Mouse (Mus musculus) forebrain, embryonic 13.5 days (tissue): ENCODE measurements around the gene Scaf1. TPM values are rescaled to one million over a fixed set of nuclear protein-coding genes. Genes with fewer than 3 reads are reported as not detected.

ENCODE experiments used
- ATAC-seq: fragments of 200-750 bp; cut with Nextera tagmentation; 2 replicates; pipeline ENCODE4 v1.8.0; 2017
- H3K27ac ChIP-seq: fragments of 300-500 bp; sonication (generic); 2 replicates; pipeline ENCODE4 v1.5.1; 2015; ENCODE audit warnings: inconsistent platforms, mild to moderate bottlenecking, moderate library complexity
- H3K27me3 ChIP-seq: fragments of 300-500 bp; sonication (generic); 2 replicates; pipeline ENCODE4 v1.6.1; 2015; ENCODE audit warnings: mild to moderate bottlenecking, inconsistent platforms
- H3K36me3 ChIP-seq: fragments of 300-500 bp; sonication (generic); 2 replicates; pipeline ENCODE4 v1.6.1; 2015; ENCODE audit warnings: mild to moderate bottlenecking, inconsistent platforms; ENCODE audit not compliant: poor library complexity, severe bottlenecking
- H3K4me1 ChIP-seq: fragments of 300-500 bp; sonication (generic); 2 replicates; pipeline ENCODE4 v1.6.1; 2015; ENCODE audit warnings: inconsistent platforms
- H3K4me2 ChIP-seq: fragments of 300-500 bp; sonication (generic); 2 replicates; pipeline ENCODE4 v1.6.1; 2015; ENCODE audit warnings: inconsistent platforms, mild to moderate bottlenecking, moderate library complexity
- H3K4me3 ChIP-seq: fragments of 300-500 bp; sonication (generic); 2 replicates; pipeline ENCODE4 v1.5.1; 2015; ENCODE audit warnings: mild to moderate bottlenecking, inconsistent platforms
- H3K9ac ChIP-seq: fragments of 300-500 bp; sonication (generic); 2 replicates; pipeline ENCODE4 v1.6.1; 2015; ENCODE audit warnings: mild to moderate bottlenecking, inconsistent platforms
- H3K9me3 ChIP-seq: fragments of 300-500 bp; sonication (generic); replicated peaks from 2 replicates; pipeline ENCODE4 v1.6.1; 2016; ENCODE audit warnings: inconsistent platforms
- WGBS: fragments of 180-500 bp; shearing (Covaris S2); methylation state at CpG from one replicate; pipeline ENCODE4 v1.1.7; 2015; 5-methylcytosine and 5-hydroxymethylcytosine counted together
- polyA plus RNA-seq: library from polyadenylated mRNA; unstranded; fragments of >200 nt; fragmentation: Nextera tagmentation; extraction: Ambion mirVana; gene quantifications from 2 replicates; pipeline ENCODE4 v1.2.1, GENCODE M21; 2015

Scaf1 gene
- polyA plus RNA-seq, 1 experiment from 2014 or later = 35.8 TPM

DNA sequence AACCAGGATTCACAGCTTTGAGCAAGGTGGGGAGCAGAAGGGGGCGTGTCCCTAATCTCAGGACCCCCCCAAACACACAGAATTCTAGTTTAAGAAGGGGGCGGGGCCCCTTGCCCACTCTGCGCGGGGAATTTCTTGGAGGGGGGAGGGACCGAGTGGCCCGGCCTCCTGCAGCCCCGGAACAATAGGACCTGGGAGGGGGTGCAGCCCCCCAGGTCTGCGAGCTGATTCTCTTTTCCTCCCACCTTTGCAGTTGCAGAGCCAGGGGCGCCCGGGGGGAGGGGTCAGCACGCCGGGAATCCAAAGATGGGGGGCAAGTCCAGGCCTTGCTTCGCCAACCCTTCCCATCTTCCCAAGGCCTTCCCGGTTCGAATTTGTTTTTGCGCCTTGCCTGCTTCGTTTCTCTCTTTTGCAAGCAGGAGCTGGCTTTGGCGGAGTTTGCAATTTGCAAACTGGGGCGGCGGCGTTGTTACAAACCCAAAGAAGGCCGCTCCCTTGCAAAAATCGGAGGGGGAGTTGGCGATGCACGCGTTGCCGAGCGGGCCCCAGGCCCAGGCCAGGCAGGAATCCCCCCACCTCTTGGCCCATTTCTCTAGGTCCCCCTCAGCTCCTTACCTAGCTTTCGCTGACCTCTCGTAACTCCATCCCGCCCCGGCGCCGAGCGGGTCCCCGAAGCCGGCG, 36.2 kb upstream of the Scaf1 start:
- no peak for ATAC-seq

DNA sequence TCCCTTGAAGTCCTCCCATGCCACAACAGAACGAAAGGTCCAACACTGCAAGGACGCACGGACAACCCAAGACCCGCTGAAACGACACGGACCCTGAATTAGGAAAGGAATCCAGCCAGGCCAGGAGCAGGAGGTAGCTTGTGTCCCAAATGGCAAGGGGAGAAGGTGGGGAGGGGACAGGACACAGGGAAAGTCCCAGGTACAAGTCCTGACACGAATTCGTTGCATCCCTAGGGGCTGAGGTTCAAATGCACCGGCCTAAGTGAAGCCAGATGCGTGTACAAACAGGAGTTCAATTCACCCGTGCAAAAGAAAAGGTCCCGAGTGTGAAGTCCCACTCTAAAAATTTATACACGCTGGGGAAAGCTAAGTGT, 35.4 kb upstream of the Scaf1 start:
- Histone ChIP-seq H3K4me2 (peak overlapping the region; percentile 97), H3K36me3 (peaks cover 38% of the 10 kb centered on the region), H3K4me1 (peaks cover 30% of the 10 kb centered on the region), H3K9me3 (no peaks in the 10 kb centered on the region), H3K27ac (peak overlapping the region; percentile 100), H3K27me3 (no peaks in the 10 kb centered on the region), H3K9ac (peak overlapping the region; percentile 93), H3K4me3 (peak overlapping the region; percentile 93)
- no peak for ATAC-seq
- WGBS = under 1% methylated on average over 13 of the region's 13 CpGs

More for the DNA sequence above, 36.2 kb upstream of the Scaf1 start:
- Histone ChIP-seq H3K4me3 (peak overlapping the region; percentile 93), H3K4me1 (peaks cover 28% of the 10 kb centered on the region), H3K27me3 (no peaks in the 10 kb centered on the region), H3K27ac (peak overlapping the region; percentile 100), H3K36me3 (peaks cover 31% of the 10 kb centered on the region), H3K4me2 (peak overlapping the region; percentile 97), H3K9me3 (no peaks in the 10 kb centered on the region), H3K9ac (peak overlapping the region; percentile 93)
- under 1% methylated on average over 37 of the region's 38 CpGs for WGBS

DNA sequence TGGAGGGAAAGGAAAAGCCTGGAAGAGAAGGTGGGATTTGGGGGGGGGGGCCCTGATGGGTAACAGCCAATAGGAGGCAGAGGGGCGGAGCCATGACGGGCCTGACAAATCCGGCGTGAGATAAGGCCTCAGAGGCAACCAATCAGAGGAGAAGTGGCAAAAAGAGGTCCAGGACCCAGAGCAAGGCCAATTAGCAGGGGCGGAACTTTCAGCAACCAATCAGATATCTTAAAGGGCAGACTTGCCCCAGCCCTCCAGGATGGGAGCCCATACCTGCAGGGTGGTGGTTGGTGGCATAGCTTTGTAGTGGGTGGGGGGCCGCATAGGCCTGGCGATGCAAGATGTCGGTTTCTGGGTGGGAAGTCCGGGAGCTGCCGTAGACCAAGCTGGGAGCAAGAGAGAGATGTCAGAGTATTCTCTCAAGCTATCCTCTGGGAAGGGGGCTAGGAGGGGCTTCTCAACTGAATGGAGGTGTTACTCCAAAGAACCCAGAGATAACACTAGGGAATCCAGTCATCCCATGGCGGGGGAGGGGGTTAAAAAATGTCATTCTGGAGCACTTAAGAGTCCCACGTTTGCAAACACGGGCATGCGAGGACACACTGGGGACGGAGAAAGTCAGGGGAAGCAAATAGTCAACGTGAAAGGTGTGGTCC, 34.9 kb upstream of the Scaf1 start:
- Histone ChIP-seq H3K27me3 (no peaks in the 10 kb centered on the region), H3K4me3 (peak overlapping the region; percentile 93), H3K9ac (peak overlapping the region; percentile 93), H3K4me2 (peak overlapping the region; percentile 97), H3K9me3 (no peaks in the 10 kb centered on the region), H3K4me1 (peaks cover 31% of the 10 kb centered on the region), H3K27ac (peak overlapping the region; percentile 100), H3K36me3 (peaks cover 43% of the 10 kb centered on the region)
- whole genome bisulfite sequencing = 1% methylated on average over 16 of the region's 16 CpGs
- ATAC-seq = peak; percentile 57

DNA sequence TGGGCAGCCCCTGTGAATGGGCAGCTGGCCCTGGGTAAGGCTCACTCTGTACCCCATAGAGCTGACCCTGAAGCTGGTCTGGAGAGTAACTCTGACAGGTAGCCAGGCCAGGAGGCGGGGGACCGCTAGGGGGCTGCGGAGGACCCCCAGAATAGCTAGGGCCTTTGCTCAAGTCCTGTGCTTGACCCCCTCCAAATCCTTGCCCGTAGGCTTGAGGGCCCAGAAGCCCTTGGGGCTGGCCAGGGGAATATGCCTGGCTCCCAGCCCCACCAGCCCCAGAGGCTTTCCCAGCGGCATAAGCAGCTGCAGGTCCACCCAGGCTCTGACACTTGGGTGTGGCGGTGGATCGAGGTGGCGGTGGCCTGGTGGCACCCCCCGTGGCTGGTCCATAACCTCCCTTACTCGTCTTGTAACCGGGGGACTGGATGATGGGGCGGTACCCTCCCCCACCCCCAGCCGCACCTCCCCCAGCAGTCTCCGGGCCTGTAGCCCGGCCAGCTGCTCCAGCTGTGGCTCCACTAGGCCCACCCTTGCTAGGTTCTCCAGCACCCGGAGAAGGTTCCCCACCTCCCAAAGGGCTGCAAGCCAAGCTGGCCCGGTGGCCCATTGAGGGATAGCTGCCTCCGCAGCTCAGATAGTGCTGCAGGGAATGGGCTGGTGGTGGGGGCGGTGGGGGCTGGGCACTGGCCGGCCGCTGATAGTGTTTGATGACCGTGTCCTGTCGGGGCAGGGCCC, 32.9 kb upstream of the Scaf1 start:
- Histone ChIP-seq H3K27ac (no peak overlapping the region), H3K4me3 (no peak overlapping the region), H3K27me3 (no peaks in the 10 kb centered on the region), H3K9me3 (no peaks in the 10 kb centered on the region), H3K4me2 (no peak overlapping the region), H3K36me3 (peaks cover 63% of the 10 kb centered on the region), H3K4me1 (peaks cover 31% of the 10 kb centered on the region), H3K9ac (no peak overlapping the region)
- no peak for ATAC-seq
- WGBS = 93% methylated on average over 23 of the region's 23 CpGs

DNA sequence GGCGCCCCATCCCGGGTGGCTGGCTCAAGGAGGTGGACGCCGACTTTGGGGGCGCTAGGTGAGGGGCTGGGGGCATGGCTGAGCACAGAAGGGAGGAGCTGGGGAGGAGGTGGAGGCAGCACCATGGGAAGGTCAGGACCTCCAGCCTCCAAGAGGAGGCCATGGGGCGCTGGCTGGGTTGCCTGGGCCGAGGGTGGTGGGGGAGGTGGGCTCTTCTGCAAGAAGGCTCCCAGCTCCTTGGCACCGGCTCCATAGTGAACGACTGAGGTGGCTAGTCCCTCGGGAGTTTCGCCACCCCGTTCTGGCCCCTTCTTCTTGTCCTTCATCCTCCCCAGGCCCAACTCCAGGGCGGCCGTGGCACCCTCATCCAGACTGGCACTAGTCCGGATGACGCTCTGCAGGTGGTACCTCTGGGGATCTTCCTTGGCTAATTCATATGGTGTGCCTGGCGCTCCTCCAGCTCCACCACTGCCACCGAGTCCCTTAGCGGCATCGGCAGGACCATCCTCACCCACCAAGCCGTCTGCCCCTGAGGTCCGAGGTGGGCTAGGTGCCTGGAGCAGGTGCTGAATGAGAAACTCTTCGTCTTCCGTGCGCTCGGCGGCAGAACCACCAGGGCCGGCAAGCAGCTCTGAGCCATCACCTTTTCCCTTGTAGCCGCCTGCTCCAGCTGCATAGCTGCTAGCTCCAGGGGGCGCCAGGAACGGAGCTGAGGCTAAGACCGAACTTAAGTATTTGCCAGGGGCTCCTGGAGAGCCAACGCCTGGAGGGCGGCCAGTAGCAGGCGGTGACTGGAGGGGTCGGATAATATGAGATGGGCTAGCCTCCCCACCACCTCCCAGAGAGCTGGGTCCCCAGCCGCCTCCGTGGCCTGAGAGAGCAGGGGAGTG, 32.1 kb upstream of the Scaf1 start:
- Histone ChIP-seq H3K4me2 (no peak overlapping the region), H3K4me1 (peaks cover 26% of the 10 kb centered on the region), H3K27ac (no peak overlapping the region), H3K36me3 (peaks cover 72% of the 10 kb centered on the region), H3K27me3 (no peaks in the 10 kb centered on the region), H3K9ac (no peak overlapping the region), H3K4me3 (no peak overlapping the region), H3K9me3 (no peaks in the 10 kb centered on the region)
- ATAC-seq = no peak
- WGBS = 93% methylated on average over 38 of the region's 38 CpGs

DNA sequence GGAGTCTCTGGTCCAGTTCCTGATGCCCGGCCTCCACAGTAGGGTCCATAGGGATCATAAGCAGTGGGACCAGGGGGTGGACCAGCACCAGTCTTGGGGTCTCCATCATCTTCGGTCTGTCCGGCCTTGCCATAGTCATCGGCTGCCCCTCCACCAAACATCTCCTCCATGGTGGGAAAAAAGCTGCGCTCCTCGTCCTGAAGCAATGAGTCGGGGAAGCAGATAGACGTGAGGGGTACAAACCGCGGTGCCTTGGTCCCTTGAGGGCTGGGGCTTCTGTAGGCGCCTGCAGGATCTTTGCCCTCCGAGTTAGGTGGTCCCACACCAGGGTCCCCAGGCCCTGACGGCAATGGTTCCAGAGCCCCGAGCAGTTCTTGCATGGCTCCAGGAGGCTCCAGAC, 31.3 kb upstream of the Scaf1 start:
- 94% methylated on average over 14 of the region's 14 CpGs for WGBS
- Histone ChIP-seq H3K9ac (no peak overlapping the region), H3K4me3 (no peak overlapping the region), H3K4me2 (no peak overlapping the region), H3K27ac (no peak overlapping the region), H3K27me3 (no peaks in the 10 kb centered on the region), H3K9me3 (no peaks in the 10 kb centered on the region), H3K36me3 (peaks cover 79% of the 10 kb centered on the region), H3K4me1 (peaks cover 26% of the 10 kb centered on the region)
- ATAC-seq = no peak

DNA sequence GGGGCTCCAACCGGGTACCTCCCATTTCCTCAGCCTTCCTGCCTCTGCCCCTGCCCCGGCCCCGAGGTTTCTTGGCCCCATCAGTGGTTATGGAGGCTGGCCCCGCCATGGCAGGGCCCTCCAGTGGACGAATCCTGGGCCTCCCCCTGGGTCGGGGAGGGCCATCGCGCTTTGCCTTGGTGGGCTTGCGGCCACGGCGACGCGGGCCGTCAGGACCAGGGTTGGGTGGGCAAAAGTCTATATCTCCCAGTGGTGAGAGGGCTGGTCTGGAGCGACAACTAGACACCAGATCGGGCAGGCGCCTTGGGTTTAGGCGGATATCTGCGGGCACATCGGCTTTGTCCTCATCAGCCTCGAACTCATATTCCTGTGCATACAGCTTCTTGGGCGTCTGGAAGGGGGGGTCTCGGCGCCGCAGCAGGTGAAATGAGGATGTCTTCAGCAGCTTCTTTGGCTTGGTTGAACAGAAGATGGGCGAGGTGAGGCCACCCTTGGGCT, 30.7 kb upstream of the Scaf1 start:
- Histone ChIP-seq H3K4me1 (peaks cover 25% of the 10 kb centered on the region), H3K27ac (no peak overlapping the region), H3K36me3 (peaks cover 85% of the 10 kb centered on the region), H3K9me3 (no peaks in the 10 kb centered on the region), H3K4me2 (no peak overlapping the region), H3K9ac (no peak overlapping the region), H3K27me3 (no peaks in the 10 kb centered on the region), H3K4me3 (no peak overlapping the region)
- 94% methylated on average over 26 of the region's 26 CpGs for WGBS
- ATAC-seq = no peak

DNA sequence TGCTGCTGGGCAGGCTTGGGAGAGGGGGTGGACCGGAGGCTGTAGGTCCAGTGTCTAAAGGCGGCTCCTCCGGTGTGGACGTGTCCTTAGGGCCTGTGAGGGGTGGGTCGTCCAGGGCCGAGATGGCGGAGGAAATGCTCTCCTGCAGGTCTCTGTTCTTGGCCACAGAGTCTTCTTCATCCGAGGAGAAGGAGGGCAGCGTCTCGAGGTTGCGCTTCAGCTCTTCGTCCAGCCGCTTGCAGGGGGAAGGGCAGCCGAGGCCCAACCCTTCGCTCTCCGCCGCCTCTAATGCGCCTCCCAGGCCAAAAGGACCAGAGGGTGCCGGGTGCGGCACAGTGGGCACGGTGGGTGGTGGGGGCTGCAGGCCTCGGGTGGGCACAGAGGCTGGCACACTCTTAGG, 29.6 kb upstream of the Scaf1 start:
- H3K27ac ChIP-seq = no peak overlapping the region
- H3K4me1 ChIP-seq = peaks cover 13% of the 10 kb centered on the region
- no peak overlapping the region for H3K4me2 ChIP-seq
- WGBS = 93% methylated on average over 22 of the region's 22 CpGs
- H3K9me3 ChIP-seq = no peaks in the 10 kb centered on the region
- no peak overlapping the region for H3K4me3 ChIP-seq
- no peak overlapping the region for H3K9ac ChIP-seq
- no peaks in the 10 kb centered on the region for H3K27me3 ChIP-seq
- peaks cover 97% of the 10 kb centered on the region for H3K36me3 ChIP-seq
- no peak for ATAC-seq

DNA sequence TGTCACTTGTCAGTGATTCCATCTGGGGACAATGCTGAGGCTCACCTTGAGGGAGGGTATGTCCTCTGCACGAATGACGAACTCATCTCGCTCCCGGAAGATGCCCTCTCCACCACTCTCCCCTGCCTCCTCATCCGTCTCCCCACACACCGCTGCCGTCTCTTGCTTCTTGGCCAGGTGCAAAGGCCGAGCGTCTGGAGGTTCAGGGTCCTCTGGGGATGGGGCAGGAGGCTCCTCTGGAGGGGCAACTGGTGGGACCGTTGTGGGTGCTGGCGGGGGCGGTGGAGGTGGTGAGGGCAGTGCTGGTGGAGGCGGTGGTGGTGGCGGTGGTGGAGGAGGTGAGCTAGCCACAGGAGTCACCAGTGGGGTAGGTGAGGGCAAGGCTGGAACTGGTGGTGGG, 27.1 kb upstream of the Scaf1 start:
- Histone ChIP-seq H3K4me2 (no peak overlapping the region), H3K9me3 (no peaks in the 10 kb centered on the region), H3K4me1 (peaks cover 3% of the 10 kb centered on the region; the same call in 1 of the 2 replicates), H3K27me3 (no peaks in the 10 kb centered on the region), H3K27ac (no peak overlapping the region), H3K9ac (no peak overlapping the region), H3K36me3 (peaks cover 99% of the 10 kb centered on the region), H3K4me3 (no peak overlapping the region)
- no peak for ATAC-seq
- 96% methylated on average over 11 of the region's 14 CpGs for WGBS

DNA sequence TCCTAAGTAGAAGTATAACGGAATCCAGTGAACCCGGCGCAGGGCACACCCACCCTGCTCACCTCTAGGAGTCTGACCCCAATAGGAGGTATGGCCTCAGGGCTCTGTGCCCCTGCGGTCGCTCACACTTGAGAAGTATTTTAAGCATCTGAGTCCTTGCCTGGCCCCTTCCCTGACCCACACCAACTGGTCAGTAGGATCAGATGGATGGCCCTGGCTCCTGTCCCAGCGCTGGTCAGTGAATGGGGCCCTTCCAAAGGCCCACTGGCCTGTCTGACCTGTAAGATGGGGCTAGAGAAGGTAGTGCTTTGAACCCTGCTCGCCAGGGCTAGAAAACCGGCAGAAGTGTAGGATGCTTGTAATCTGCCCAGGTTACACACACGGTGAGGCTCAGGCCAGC, 24.7 kb upstream of the Scaf1 start:
- H3K36me3 ChIP-seq = peaks cover 99% of the 10 kb centered on the region
- no peak for ATAC-seq
- 91% methylated on average over 9 of the region's 9 CpGs for WGBS
- no peak overlapping the region for H3K4me3 ChIP-seq
- no peak overlapping the region for H3K4me2 ChIP-seq
- no peaks in the 10 kb centered on the region for H3K9me3 ChIP-seq
- H3K4me1 ChIP-seq = no peaks in the 10 kb centered on the region
- no peak overlapping the region for H3K27ac ChIP-seq
- no peaks in the 10 kb centered on the region for H3K27me3 ChIP-seq
- no peak overlapping the region for H3K9ac ChIP-seq

DNA sequence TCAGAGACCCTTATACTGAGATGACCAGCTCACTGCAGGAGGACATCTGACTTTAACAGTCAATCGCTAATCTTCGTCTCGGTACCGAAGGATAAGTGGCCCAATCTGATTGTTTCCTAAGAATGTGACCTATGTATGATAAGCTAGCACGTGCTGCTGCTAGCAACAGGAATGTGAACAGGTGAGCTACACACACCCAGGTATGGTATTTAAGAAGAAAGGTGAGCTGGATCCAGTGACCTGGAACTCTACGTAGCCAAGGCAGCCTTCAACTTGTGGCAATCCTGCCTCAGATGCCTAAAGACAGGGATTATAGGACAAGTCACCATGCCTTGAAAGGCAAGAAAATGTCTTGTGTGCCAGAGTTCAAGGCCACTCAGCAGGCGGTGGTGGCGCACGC, 22.2 kb upstream of the Scaf1 start:
- H3K4me3 ChIP-seq = no peak overlapping the region
- H3K9me3 ChIP-seq = no peaks in the 10 kb centered on the region
- H3K9ac ChIP-seq = no peak overlapping the region
- no peak overlapping the region for H3K27ac ChIP-seq
- no peaks in the 10 kb centered on the region for H3K4me1 ChIP-seq
- no peak overlapping the region for H3K4me2 ChIP-seq
- peaks cover 99% of the 10 kb centered on the region for H3K36me3 ChIP-seq
- 96% methylated on average over 9 of the region's 9 CpGs for WGBS
- ATAC-seq = no peak
- no peaks in the 10 kb centered on the region for H3K27me3 ChIP-seq
